Mouse (Mus musculus): Measurements from ENCODE around the gene Gtpbp6. TPM values are rescaled to one million over a fixed set of nuclear protein-coding genes. Genes with fewer than 3 reads are reported as not detected.

Gene Gtpbp6
- polyA plus RNA-seq, 1 experiment from 2014 or later: 41.7 TPM

Other genes with a start within 250 kb of the Gtpbp6 start
- 0.72 and 0.89 TPM in 2 replicates for gene Gm15446, start 184.8 kb downstream of the Gtpbp6 start, polyA plus RNA-seq (2016; fragmentation: Nextera tagmentation; extraction: Ambion mirVana)
- 26.0 and 27.8 TPM in 2 replicates for gene Zfp932, start 111.7 kb downstream of the Gtpbp6 start, polyA plus RNA-seq (2016; fragmentation: Nextera tagmentation; extraction: Ambion mirVana)
- 4.3 and 6.0 TPM in 2 replicates for gene Gm17655, start 35.7 kb downstream of the Gtpbp6 start, polyA plus RNA-seq (2016; fragmentation: Nextera tagmentation; extraction: Ambion mirVana)
- gene Gm35315, start 13.8 kb downstream of the Gtpbp6 start, polyA plus RNA-seq (2016; fragmentation: Nextera tagmentation; extraction: Ambion mirVana): 1.1 and 1.7 TPM in 2 replicates
- gene Plcxd1, start 8.2 kb downstream of the Gtpbp6 start, polyA plus RNA-seq (2016; fragmentation: Nextera tagmentation; extraction: Ambion mirVana): 1.8 and 2.0 TPM in 2 replicates
- gene Zfp605, start 1.9 kb upstream of the Gtpbp6 start, polyA plus RNA-seq (2016; fragmentation: Nextera tagmentation; extraction: Ambion mirVana): 5.0 and 5.1 TPM in 2 replicates
- gene Chfr, start 27.6 kb upstream of the Gtpbp6 start, polyA plus RNA-seq (2016; fragmentation: Nextera tagmentation; extraction: Ambion mirVana): 32.4 and 34.2 TPM in 2 replicates
- gene Golga3, start 68.5 kb upstream of the Gtpbp6 start, polyA plus RNA-seq (2016; fragmentation: Nextera tagmentation; extraction: Ambion mirVana): 25.1 and 26.6 TPM in 2 replicates
- gene Ankle2, start 122.8 kb upstream of the Gtpbp6 start, polyA plus RNA-seq (2016; fragmentation: Nextera tagmentation; extraction: Ambion mirVana): 41.3 and 43.2 TPM in 2 replicates
- 87.7 and 88.1 TPM in 2 replicates for gene Pgam5, start 161.7 kb upstream of the Gtpbp6 start, polyA plus RNA-seq (2016; fragmentation: Nextera tagmentation; extraction: Ambion mirVana)
- 9.7 and 11.0 TPM in 2 replicates for gene Pxmp2, start 178.0 kb upstream of the Gtpbp6 start, polyA plus RNA-seq (2016; fragmentation: Nextera tagmentation; extraction: Ambion mirVana)
- 45.2 and 47.7 TPM in 2 replicates for gene Pole, start 178.1 kb upstream of the Gtpbp6 start, polyA plus RNA-seq (2016; fragmentation: Nextera tagmentation; extraction: Ambion mirVana)
- gene P2rx2, start 235.0 kb upstream of the Gtpbp6 start, polyA plus RNA-seq (2016; fragmentation: Nextera tagmentation; extraction: Ambion mirVana): 0.74 and 1.1 TPM in 2 replicates
- not detected in 2 replicates for gene Lrcol1, start 236.5 kb upstream of the Gtpbp6 start, polyA plus RNA-seq (2016; fragmentation: Nextera tagmentation; extraction: Ambion mirVana)

Data from limb, embryonic 12.5 days (tissue).